Mouse (Mus musculus): Measurements from ENCODE around the gene Vmn2r2.

DNA sequence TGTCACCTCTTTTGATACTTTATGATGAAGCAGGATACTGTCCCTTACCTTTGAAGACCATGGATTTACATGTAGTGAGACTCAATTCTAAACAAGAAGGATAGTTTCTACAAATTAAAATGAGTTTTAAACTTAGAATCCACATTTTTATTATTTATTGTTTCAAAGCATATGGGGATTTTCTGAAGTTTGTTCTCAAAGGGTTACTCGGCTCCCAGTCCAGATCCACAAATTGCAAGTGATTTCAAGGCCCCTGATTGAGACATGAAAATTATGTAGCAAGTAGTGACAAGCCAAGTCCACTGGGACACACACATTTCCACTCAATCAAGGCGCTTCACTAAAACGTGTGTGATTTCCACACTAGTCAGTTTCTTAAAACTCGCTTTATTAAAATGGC is 60.5 kb downstream of the Vmn2r2 start, which contains the start of gene Vmn2r1:
- TF ChIP-seq POLR2A (IDR thresholded peaks at IDR 0.05; ENCODE audit: borderline replicate concordance, extremely low read depth, insufficient read depth, insufficient read length, poor library complexity, severe bottlenecking), result no peak
- TF ChIP-seq CTCF (IDR thresholded peaks at IDR 0.05; ENCODE audit: borderline replicate concordance, extremely low read depth, insufficient read depth, insufficient read length), result no peak
